Mouse (Mus musculus): ENCODE data around the gene Bcr.

The Bcr gene

GRCm38 (mm10) chr10:75058336-75058735, 2.1 kb upstream of the Bcr start:
- DNase-seq (ENCODE audit: low read depth, low spot score), result no peak

- no peak for DNase-seq (ENCODE audit: low read depth, low spot score)
These were observed 1.5 kb upstream of the Bcr start for GRCm38 (mm10) chr10:75058761-75059395.

GRCm38 (mm10) chr10:75059396-75059795, 996 bp upstream of the Bcr start:
- no peak for DNase-seq (ENCODE audit: low read depth, low spot score)

- DNase-seq (ENCODE audit: low read depth, low spot score), result no peak
These were observed 447 bp downstream of the Bcr start for GRCm38 (mm10) chr10:75060843-75061235.

GRCm38 (mm10) chr10:75061341-75062188, 1.2 kb downstream of the Bcr start:
- DNase-seq (ENCODE audit: low read depth, low spot score), result no peak

GRCm38 (mm10) chr10:75062189-75062561, 1.8 kb downstream of the Bcr start:
- DNase-seq (ENCODE audit: low read depth, low spot score), result no peak

GRCm38 (mm10) chr10:75062621-75063020, 2.2 kb downstream of the Bcr start:
- no peak for DNase-seq (ENCODE audit: low read depth, low spot score)

GRCm38 (mm10) chr10:75063301-75063965, 3.0 kb downstream of the Bcr start:
- no peak for DNase-seq (ENCODE audit: low read depth, low spot score)

GRCm38 (mm10) chr10:75065691-75066090, 5.3 kb downstream of the Bcr start:
- no peak for DNase-seq (ENCODE audit: low read depth, low spot score)

- no peak for DNase-seq (ENCODE audit: low read depth, low spot score)
These were observed 7.1 kb downstream of the Bcr start for GRCm38 (mm10) chr10:75067446-75067845.

- no peak for DNase-seq (ENCODE audit: low read depth, low spot score)
These were observed 7.7 kb downstream of the Bcr start for GRCm38 (mm10) chr10:75068086-75068485.

- DNase-seq (ENCODE audit: low read depth, low spot score), result no peak
These were observed 8.4 kb downstream of the Bcr start for GRCm38 (mm10) chr10:75068624-75069328.

- DNase-seq (ENCODE audit: low read depth, low spot score), result no peak
These were observed 10.0 kb downstream of the Bcr start for GRCm38 (mm10) chr10:75070281-75070976.

GRCm38 (mm10) chr10:75075665-75076064, 15.3 kb downstream of the Bcr start:
- DNase-seq (ENCODE audit: low read depth, low spot score), result no peak

GRCm38 (mm10) chr10:75078174-75079128, 18.1 kb downstream of the Bcr start:
- DNase-seq (ENCODE audit: low read depth, low spot score), result no peak

- DNase-seq (ENCODE audit: low read depth, low spot score), result no peak
These were observed 24.9 kb downstream of the Bcr start for GRCm38 (mm10) chr10:75085330-75085729.

- DNase-seq (ENCODE audit: low read depth, low spot score), result no peak
These were observed 28.1 kb downstream of the Bcr start for GRCm38 (mm10) chr10:75088471-75088870.

GRCm38 (mm10) chr10:75091478-75092152, 31.2 kb downstream of the Bcr start:
- no peak for DNase-seq (ENCODE audit: low read depth, low spot score)

GRCm38 (mm10) chr10:75093252-75093987, 33.0 kb downstream of the Bcr start:
- DNase-seq (ENCODE audit: low read depth, low spot score), result no peak

Data from c-Kit-negative CD71-positive TER-119-positive erythroid progenitor cells, embryonic 14.5 days (primary cell).